Mouse (Mus musculus) fibroblast of lung, adult 2 months (primary cell): ENCODE results near the gene Klhl2.
A peak's percentile ranks its signal among the peaks of the same experiment; 100 is the strongest.

ENCODE experiments used
- DNase-seq: peaks from one replicate; pipeline ENCODE4 v3.0.0-alpha.2; 2011; ENCODE audit warnings: low read depth

Klhl2 gene

DNA sequence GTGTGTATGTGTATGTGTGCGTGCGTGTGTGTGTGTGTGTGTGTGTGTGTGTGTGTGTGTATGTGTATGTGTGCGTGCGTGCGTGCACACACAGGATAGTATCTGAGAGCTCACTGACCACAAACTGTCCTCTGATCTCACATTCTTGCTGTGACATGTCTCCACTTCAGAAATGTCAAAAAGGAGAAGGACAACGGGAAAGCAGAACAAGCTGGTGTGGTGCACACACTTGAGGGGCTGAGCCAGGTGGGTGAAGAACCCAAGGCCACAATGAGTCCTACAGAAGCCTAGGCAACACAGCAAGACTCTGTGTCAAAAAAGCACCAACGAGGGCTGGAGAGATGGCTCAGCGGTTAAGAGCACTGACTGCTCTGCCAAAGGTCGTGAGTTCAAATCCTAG is 81.2 kb downstream of the Klhl2 start:
- DNase-seq: no peak

- no peak for DNase-seq
These were observed 82.8 kb downstream of the Klhl2 start for GRCm38 (mm10) chr8:64767047-64767446.

DNA sequence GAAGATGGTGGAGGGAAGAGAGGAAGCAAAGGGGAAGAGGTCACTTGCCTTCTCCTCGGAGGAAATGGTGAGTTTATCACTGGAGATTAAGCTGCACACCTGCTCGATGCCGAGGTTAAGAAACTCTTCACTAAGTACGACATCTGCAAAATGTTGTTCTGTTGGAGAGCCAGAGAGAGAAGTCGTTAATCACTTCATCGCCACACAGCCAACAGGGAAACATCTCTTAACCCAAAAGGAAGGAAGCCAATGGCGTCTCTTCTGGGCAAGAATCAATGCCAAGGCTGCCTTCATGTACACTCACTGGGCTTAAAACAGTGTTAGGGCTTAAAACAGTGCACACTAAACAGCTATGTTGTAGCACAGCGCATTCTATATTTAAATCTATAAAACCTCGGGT is 85.7 kb downstream of the Klhl2 start:
- DNase-seq: no peak

DNA sequence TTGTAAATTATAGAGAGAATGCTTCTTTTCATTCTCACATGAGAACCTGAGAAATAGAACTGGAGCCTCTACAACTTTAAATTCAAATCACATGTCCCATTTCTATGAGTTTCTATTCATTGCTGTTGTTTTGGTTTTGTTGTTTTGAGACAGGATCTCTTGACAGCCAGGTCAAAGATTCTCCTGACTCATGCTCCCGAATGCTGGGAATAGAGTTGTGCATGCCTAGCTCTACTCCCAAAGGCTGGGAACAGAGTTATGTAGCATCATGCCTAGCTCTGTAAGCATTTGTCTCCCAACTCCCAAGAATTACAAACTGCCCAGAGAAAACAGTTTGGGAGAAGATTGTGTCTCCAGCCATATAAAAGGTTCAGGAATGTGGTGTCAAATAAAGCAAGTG is 87.1 kb downstream of the Klhl2 start:
- peak; percentile 8 for DNase-seq

DNA sequence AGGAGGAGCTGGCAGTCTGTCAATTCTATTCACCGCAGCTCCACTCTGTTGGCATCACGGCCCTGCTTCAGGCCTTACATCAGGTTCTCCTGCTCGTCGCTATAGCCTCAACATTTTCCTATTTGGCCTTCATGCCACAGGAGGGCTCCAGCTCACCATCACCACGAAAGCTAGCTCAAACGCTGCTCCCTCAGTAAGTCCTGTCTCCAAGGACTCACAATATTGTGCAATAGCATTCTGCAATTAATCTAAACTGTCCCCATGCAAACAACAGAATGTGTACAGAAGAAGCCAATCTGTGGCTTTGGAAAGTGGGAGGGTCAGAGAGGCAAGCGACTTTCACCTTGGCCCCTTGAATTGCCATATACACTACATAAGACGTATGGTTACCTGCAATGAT is 88.4 kb downstream of the Klhl2 start:
- DNase-seq: no peak

DNA sequence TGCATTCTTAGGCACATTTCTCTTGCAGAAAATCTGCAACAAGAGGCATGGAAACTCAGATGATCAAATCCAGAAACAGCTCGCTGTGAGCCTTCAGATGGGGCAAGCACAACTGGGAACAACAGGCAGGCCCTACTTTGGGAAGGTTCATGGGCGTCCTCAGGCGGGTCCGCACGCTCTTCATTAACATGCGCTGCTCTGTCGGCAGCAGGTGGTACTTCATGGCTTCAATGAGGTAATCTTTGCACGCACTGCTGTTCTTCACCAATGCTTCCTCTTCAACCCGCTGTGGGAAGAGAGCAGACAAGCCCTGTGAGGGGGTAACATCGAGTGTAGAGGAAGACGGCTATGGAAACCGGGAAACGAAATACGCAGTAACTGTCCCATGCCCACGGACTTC is 91.9 kb downstream of the Klhl2 start:
- DNase-seq: no peak

GRCm38 (mm10) chr8:64746215-64747058 is 103.4 kb downstream of the Klhl2 start:
- no peak for DNase-seq

- no peak for DNase-seq
These were observed 109.1 kb downstream of the Klhl2 start for GRCm38 (mm10) chr8:64740547-64741211.

- no peak for DNase-seq
These were observed 110.9 kb downstream of the Klhl2 start for GRCm38 (mm10) chr8:64738916-64739315.

- DNase-seq: no peak
These were observed 113.0 kb downstream of the Klhl2 start for GRCm38 (mm10) chr8:64736767-64737323.

DNA sequence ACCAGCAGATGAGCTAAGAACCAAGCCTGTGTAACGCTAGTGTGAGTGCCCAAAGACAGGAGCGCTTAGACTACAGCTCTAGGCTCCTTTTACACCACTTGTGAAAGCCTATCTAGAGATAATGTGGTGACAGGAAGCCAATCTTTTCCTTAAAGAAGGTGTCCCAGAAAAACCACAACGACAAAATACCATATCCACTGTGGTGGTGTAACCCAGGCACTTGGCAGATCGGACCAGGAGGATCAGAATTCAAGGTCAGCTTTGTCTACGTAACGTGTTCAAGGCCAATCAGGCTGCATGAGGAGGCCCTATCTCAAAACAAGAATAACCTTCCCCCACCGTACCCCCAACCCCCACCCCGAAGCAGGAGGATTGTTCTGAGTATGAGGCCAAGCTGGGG is 114.7 kb downstream of the Klhl2 start:
- DNase-seq: no peak

- DNase-seq: peak; percentile 96
These were observed 116.4 kb downstream of the Klhl2 start, which contains the start of gene Msmo1 for GRCm38 (mm10) chr8:64733271-64733943. Gene Msmo1, minus strand, starts transcription at chr8:64733792.

DNA sequence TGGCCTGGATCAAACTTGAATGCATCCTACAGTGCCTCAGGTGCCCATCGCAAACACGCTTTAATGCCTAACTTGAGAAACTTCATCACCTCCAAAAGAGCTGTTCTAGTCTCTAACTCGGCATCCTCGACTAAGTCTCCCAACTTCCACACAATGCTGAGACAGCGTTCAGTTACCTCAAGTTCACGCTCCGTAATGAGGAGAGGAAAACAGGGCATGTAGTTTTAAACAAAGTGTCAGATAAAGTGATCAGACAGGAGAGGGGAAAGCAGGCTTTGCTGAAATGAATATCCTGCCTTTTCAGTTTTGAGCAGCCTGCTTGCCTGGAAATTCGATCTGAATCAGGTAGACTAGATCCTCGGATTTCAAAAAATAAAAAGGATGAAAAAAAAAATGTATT is 117.2 kb downstream of the Klhl2 start:
- DNase-seq: no peak

GRCm38 (mm10) chr8:64728156-64728555 is 121.7 kb downstream of the Klhl2 start:
- no peak for DNase-seq

- DNase-seq: peak; percentile 54
These were observed 123.6 kb downstream of the Klhl2 start for GRCm38 (mm10) chr8:64726190-64726695.

- no peak for DNase-seq
These were observed 126.6 kb downstream of the Klhl2 start for GRCm38 (mm10) chr8:64723206-64723605.

- DNase-seq: no peak
These were observed 131.9 kb downstream of the Klhl2 start for GRCm38 (mm10) chr8:64717868-64718267.

GRCm38 (mm10) chr8:64712499-64712898 is 137.3 kb downstream of the Klhl2 start:
- DNase-seq: no peak

DNA sequence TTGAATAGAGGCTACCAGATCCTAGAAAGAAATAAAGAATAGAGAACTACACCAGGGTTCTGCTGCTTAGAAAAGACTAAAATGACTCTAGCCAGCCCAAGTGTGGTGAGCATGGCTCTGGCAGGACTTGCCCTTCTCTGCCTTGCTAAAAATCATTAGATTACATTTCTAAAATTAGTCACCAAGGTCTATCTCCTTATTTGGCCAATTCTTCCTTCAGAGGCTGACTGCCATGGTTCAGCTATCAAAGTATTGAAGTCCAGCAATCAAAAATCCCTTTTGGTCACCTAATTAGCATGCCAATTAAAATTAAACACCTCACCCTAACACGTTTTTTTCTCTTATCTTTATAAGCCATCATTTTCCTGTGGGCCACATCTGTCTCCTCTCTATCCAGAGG is 138.3 kb downstream of the Klhl2 start:
- no peak for DNase-seq

GRCm38 (mm10) chr8:64707481-64707880 is 142.3 kb downstream of the Klhl2 start:
- DNase-seq: peak; percentile 71

DNA sequence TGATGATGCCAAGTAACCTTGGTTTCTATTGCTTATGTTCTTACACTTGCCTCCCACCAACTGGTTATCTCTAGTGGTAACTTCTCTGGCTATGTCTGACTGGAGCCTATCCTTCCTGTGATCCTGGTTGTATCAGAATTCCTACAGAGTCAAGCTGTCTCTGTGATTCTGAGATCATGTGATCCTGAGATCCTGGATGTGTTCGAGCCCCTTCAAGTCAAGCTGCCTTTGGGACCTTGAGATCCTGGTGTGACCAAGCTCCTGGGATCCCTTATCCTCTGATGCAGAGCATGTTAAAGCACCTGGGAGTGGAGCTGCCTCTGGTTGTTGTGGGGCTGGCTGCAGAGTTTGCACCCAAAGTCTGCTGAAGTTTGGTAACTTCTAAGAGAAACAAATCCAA is 146.6 kb downstream of the Klhl2 start:
- DNase-seq: no peak

- DNase-seq: peak; percentile 64
These were observed 157.1 kb downstream of the Klhl2 start, which contains the start of gene Cpe for GRCm38 (mm10) chr8:64692651-64693201. Gene Cpe, minus strand, starts transcription at chr8:64693054.
